Mouse (Mus musculus): ENCODE measurements at regions not wholly inside any gene's neighbourhood (a gene's known extent, or its start where the extent isn't known, plus 50 kb on each side); places are given as distances from the start of the nearest gene placed in this dataset.

- no peak for TF ChIP-seq CTCF (IDR thresholded peaks at IDR 0.05; ENCODE audit: control insufficient read depth, insufficient read depth, insufficient read length)
- no peak for TF ChIP-seq MAX (IDR thresholded peaks at IDR 0.05)
- no peak for TF ChIP-seq FOSL1 (IDR thresholded peaks at IDR 0.05; ENCODE audit: insufficient read depth, low read length, poor library complexity, severe bottlenecking)
- TF ChIP-seq USF1 (IDR thresholded peaks at IDR 0.05; ENCODE audit: low read depth): no peak
- TF ChIP-seq MYOD1 (IDR thresholded peaks at IDR 0.05; ENCODE audit: control insufficient read depth, insufficient read length, low read depth): no peak
- TF ChIP-seq MYOG (IDR thresholded peaks at IDR 0.05; ENCODE audit: control insufficient read depth, extremely low read depth, insufficient read length): no peak
These were observed 69.0 kb upstream of the Ppp1r12a start for GRCm38 (mm10) chr10:108093043-108093442.

Data from C2C12 (cell line).